Mouse (Mus musculus): ENCODE results near the gene Pus7.

GRCm38 (mm10) chr5:23762531-23762930 lies 21.0 kb downstream of the Pus7 start:
- TF ChIP-seq CTCF (conservative IDR thresholded peaks at IDR 0.05; ENCODE audit: insufficient read depth, insufficient read length, low read depth, low read length), result no peak
- no peak for TF ChIP-seq POLR2A (IDR thresholded peaks at IDR 0.05; ENCODE audit: low read depth, low read length)
